Mouse (Mus musculus) MEL (cell line): Measurements from ENCODE around the gene Traf3ip2. TPM values are rescaled to one million over a fixed set of nuclear protein-coding genes. Genes with fewer than 3 reads are reported as not detected.

Source experiments
- DNase-seq: peaks from one replicate; pipeline ENCODE4 v3.0.0; 2011; ENCODE audit warnings: low read depth, low spot score
- H3K27ac ChIP-seq: 2 replicates; pipeline ENCODE4 v1.5.1; 2012; ENCODE audit warnings: low read depth, mild to moderate bottlenecking, control low read depth, low read length, moderate library complexity; ENCODE audit not compliant: control insufficient read depth
- H3K27me3 ChIP-seq, 2 experiments: fragments of 150-350 bp in 1 of 2; sonication (generic) in 1 of 2; 2 replicates each; pipeline ENCODE4 v1.6.1; 2012; ENCODE audit warnings: low read length in 2 of 2, mild to moderate bottlenecking in 2 of 2, improper control_type of control experiment in 1 of 2, moderate library complexity in 1 of 2; ENCODE audit not compliant: insufficient read depth in 2 of 2, control insufficient read depth in 1 of 2
- H3K36me3 ChIP-seq, 2 experiments: 2 replicates each; pipeline ENCODE4 v1.6.1; 2012 to 2014; ENCODE audit warnings: low read length in 2 of 2, improper control_type of control experiment in 1 of 2, inconsistent platforms in 1 of 2, mild to moderate bottlenecking in 1 of 2; ENCODE audit not compliant: insufficient read depth in 2 of 2, control insufficient read depth in 1 of 2
- H3K4me1 ChIP-seq, 2 experiments: fragments of 150-350 bp in 1 of 2; sonication (generic) in 1 of 2; 2 replicates each; pipeline ENCODE4 v1.6.1; 2012; ENCODE audit warnings: low read length in 2 of 2, improper control_type of control experiment in 1 of 2, mild to moderate bottlenecking in 1 of 2; ENCODE audit not compliant: insufficient read depth in 2 of 2, control insufficient read depth in 1 of 2
- H3K4me3 ChIP-seq, 2 experiments: fragments of 150-350 bp in 1 of 2; sonication (generic) in 1 of 2; 2 replicates each; pipeline ENCODE4 v1.5.1; 2012; ENCODE audit warnings: low read depth in 2 of 2, low read length in 2 of 2, mild to moderate bottlenecking in 2 of 2, moderate library complexity in 2 of 2, control low read depth in 1 of 2, improper control_type of control experiment in 1 of 2; ENCODE audit not compliant: control insufficient read depth in 1 of 2, insufficient read depth in 1 of 2
- H3K79me2 ChIP-seq: 2 replicates; pipeline ENCODE4 v1.6.1; 2012; ENCODE audit warnings: mild to moderate bottlenecking, low read length, moderate library complexity; ENCODE audit not compliant: control insufficient read depth, poor library complexity, insufficient read depth
- H3K9ac ChIP-seq: 2 replicates; pipeline ENCODE4 v1.6.1; 2012; ENCODE audit warnings: low read depth, mild to moderate bottlenecking, control low read depth, low read length, moderate library complexity; ENCODE audit not compliant: control insufficient read depth, poor library complexity, severe bottlenecking
- H3K9me3 ChIP-seq: fragments of 150-350 bp; sonication (generic); replicated peaks from 2 replicates; pipeline ENCODE4 v1.6.1; 2012; ENCODE audit warnings: mild to moderate bottlenecking, low read length, improper control_type of control experiment, moderate library complexity; ENCODE audit not compliant: insufficient read depth
- CTCF ChIP-seq, 3 experiments: IDR thresholded peaks in 2 of 3; conservative IDR thresholded peaks in 1 of 3; 2 replicates each; pipeline ENCODE4 v1.5.1; 2011 to 2012; ENCODE audit warnings: low read length in 3 of 3, low read depth in 2 of 3, mild to moderate bottlenecking in 2 of 3, improper control_type of control experiment in 1 of 3, inconsistent platforms in 1 of 3, mixed read lengths in 1 of 3, moderate library complexity in 1 of 3; ENCODE audit not compliant: control insufficient read depth in 1 of 3, insufficient read depth in 1 of 3, poor library complexity in 1 of 3, severe bottlenecking in 1 of 3
- ELF1 ChIP-seq: IDR thresholded peaks from 2 replicates; pipeline ENCODE4 v1.6.1; 2014; ENCODE audit warnings: low read depth, mild to moderate bottlenecking, inconsistent platforms, low read length, improper control_type of control experiment, moderate library complexity
- ETS1 ChIP-seq: IDR thresholded peaks from 2 replicates; pipeline ENCODE4 v1.6.1; 2012; ENCODE audit warnings: low read depth, mild to moderate bottlenecking, inconsistent platforms, low read length, improper control_type of control experiment, moderate library complexity
- GATA1 ChIP-seq: IDR thresholded peaks from 2 replicates; pipeline ENCODE4 v1.6.1; 2011; ENCODE audit warnings: low read depth, low read length, improper control_type of control experiment
- HCFC1 ChIP-seq: IDR thresholded peaks from 2 replicates; pipeline ENCODE4 v1.6.1; 2012; ENCODE audit warnings: low read depth, mild to moderate bottlenecking, inconsistent platforms, low read length, improper control_type of control experiment, moderate library complexity
- KAT2A ChIP-seq: conservative IDR thresholded peaks from 2 replicates; pipeline ENCODE4 v1.6.1; 2012; ENCODE audit warnings: low read depth, low read length, improper control_type of control experiment, inconsistent platforms
- MAFK ChIP-seq: IDR thresholded peaks from 2 replicates; pipeline ENCODE4 v1.6.1; 2011; ENCODE audit warnings: low read depth, mild to moderate bottlenecking, low read length, improper control_type of control experiment, borderline replicate concordance
- MAX ChIP-seq: IDR thresholded peaks from 2 replicates; pipeline ENCODE4 v1.6.1; 2011; ENCODE audit warnings: low read length, improper control_type of control experiment
- MAZ ChIP-seq: IDR thresholded peaks from 2 replicates; pipeline ENCODE4 v1.6.1; 2012; ENCODE audit warnings: low read depth, mild to moderate bottlenecking, inconsistent platforms, low read length, improper control_type of control experiment
- MXI1 ChIP-seq: IDR thresholded peaks from 2 replicates; pipeline ENCODE4 v1.6.1; 2011; ENCODE audit warnings: mild to moderate bottlenecking, low read depth, low read length, improper control_type of control experiment
- MYC ChIP-seq: IDR thresholded peaks from 2 replicates; pipeline ENCODE4 v1.6.1; 2011; ENCODE audit warnings: low read depth, mild to moderate bottlenecking, low read length, improper control_type of control experiment, moderate library complexity
- NELFE ChIP-seq: IDR thresholded peaks from 2 replicates; pipeline ENCODE4 v1.6.1; 2011; ENCODE audit warnings: low read depth, low read length, improper control_type of control experiment
- POLR2A ChIP-seq, 2 experiments: IDR thresholded peaks; 2 replicates each; pipeline ENCODE4 v1.6.1; 2011 to 2012; ENCODE audit warnings: low read length in 2 of 2, mild to moderate bottlenecking in 2 of 2, control low read depth in 1 of 2, improper control_type of control experiment in 1 of 2, low read depth in 1 of 2, moderate library complexity in 1 of 2; ENCODE audit not compliant: control insufficient read depth in 1 of 2, insufficient read depth in 1 of 2, poor library complexity in 1 of 2
- SIN3A ChIP-seq: IDR thresholded peaks from 2 replicates; pipeline ENCODE4 v1.6.1; 2012; ENCODE audit warnings: low read length, improper control_type of control experiment, inconsistent platforms
- SMC3 ChIP-seq: IDR thresholded peaks from 2 replicates; pipeline ENCODE4 v1.6.1; 2011; ENCODE audit warnings: low read depth, low read length, improper control_type of control experiment
- TAL1 ChIP-seq: IDR thresholded peaks from 2 replicates; pipeline ENCODE4 v1.6.1; 2012; ENCODE audit warnings: mild to moderate bottlenecking, inconsistent platforms, low read length, moderate library complexity, mixed read lengths
- TBP ChIP-seq: IDR thresholded peaks from 2 replicates; pipeline ENCODE4 v1.8.0; 2011; ENCODE audit warnings: low read depth, low read length, improper control_type of control experiment
- TCF12 ChIP-seq: IDR thresholded peaks from 2 replicates; pipeline ENCODE4 v1.6.1; 2014; ENCODE audit warnings: low read depth, mild to moderate bottlenecking, inconsistent platforms, low read length, improper control_type of control experiment, moderate library complexity
- UBTF ChIP-seq: IDR thresholded peaks from 2 replicates; pipeline ENCODE4 v1.6.1; 2012; ENCODE audit warnings: low read depth, mild to moderate bottlenecking, inconsistent platforms, low read length, improper control_type of control experiment, moderate library complexity, borderline replicate concordance; ENCODE audit not compliant: insufficient read depth
- USF1 ChIP-seq: IDR thresholded peaks from 2 replicates; pipeline ENCODE4 v1.6.1; 2014; ENCODE audit warnings: low read depth, mild to moderate bottlenecking, inconsistent platforms, low read length, improper control_type of control experiment, moderate library complexity
- USF2 ChIP-seq, 2 experiments: IDR thresholded peaks; 2 replicates each; pipeline ENCODE4 v1.6.1; 2011 to 2012; ENCODE audit warnings: improper control_type of control experiment in 2 of 2, low read length in 2 of 2, borderline replicate concordance in 1 of 2, inconsistent platforms in 1 of 2, low read depth in 1 of 2, mild to moderate bottlenecking in 1 of 2; ENCODE audit not compliant: insufficient read depth in 1 of 2
- ZKSCAN1 ChIP-seq: IDR thresholded peaks from 2 replicates; pipeline ENCODE4 v1.6.1; 2012; ENCODE audit warnings: low read depth, mild to moderate bottlenecking, inconsistent platforms, low read length, improper control_type of control experiment, moderate library complexity
- ZNF384 ChIP-seq: IDR thresholded peaks from 2 replicates; pipeline ENCODE4 v1.6.1; 2012; ENCODE audit warnings: low read depth, mild to moderate bottlenecking, inconsistent platforms, low read length, improper control_type of control experiment
- polyA plus RNA-seq, 2 experiments: library from polyadenylated mRNA; stranded (reverse) in 1 of 2; unstranded in 1 of 2; fragments of >175 nt in 1 of 2; fragments of >200 nt in 1 of 2; gene quantifications; 2 replicates each; pipeline versions ENCODE4 v1.2.1 to v1.2.4; 2012; ENCODE audit warnings: low replicate concordance in 2 of 2, low read depth in 1 of 2; ENCODE audit not compliant: insufficient read length in 2 of 2, insufficient read depth in 1 of 2, missing spikeins in 1 of 2
- total RNA-seq: library from RNA; depleted of rRNA; stranded (reverse); fragments of 300-350 nt; gene quantifications from 2 replicates; pipeline ENCODE4 v1.2.3, GENCODE M21; 2012

Gene Traf3ip2
- total and polyA plus RNA-seq, 3 experiments = 1.3 to 3.0 TPM; not detected in 1

GRCm38 (mm10) chr10:39674766-39675165 is 62.0 kb downstream of the Traf3ip2 start:
- no peak for TF ChIP-seq NELFE
- TF ChIP-seq, all 39 proteins: peak for 0
- H3K36me3 ChIP-seq = no peaks in the 10 kb centered on the region
- H3K4me1 ChIP-seq = no peaks in the 10 kb centered on the region
- no peaks in the 10 kb centered on the region for H3K27me3 ChIP-seq
- H3K9ac ChIP-seq = no peak overlapping the region
- H3K9me3 ChIP-seq = no peaks in the 10 kb centered on the region
- H3K4me3 ChIP-seq = no peak overlapping the region
- H3K79me2 ChIP-seq = no peaks in the 10 kb centered on the region
- H3K27ac ChIP-seq = no peak overlapping the region
- no peak for DNase-seq

- TF ChIP-seq ETS1 (no peak), KAT2A (no peak), CTCF (IDR thresholded peaks at IDR 0.05 in 2 of 3, conservative IDR thresholded peaks at IDR 0.05 in 1 of 3; ENCODE audit: control insufficient read depth in 1 of 3, insufficient read depth in 1 of 3, low read depth in 2 of 3, low read length in 3 of 3, poor library complexity in 1 of 3, severe bottlenecking in 1 of 3) (no peak), UBTF (no peak), MXI1 (no peak), TBP (no peak), POLR2A (IDR thresholded peaks at IDR 0.05; ENCODE audit: control insufficient read depth in 1 of 2, insufficient read depth in 1 of 2, low read depth in 1 of 2, low read length in 2 of 2, poor library complexity in 1 of 2) (no peak), SIN3A (no peak), MAX (no peak), ZNF384 (no peak), USF2 (IDR thresholded peaks at IDR 0.05; ENCODE audit: borderline replicate concordance in 1 of 2, insufficient read depth in 1 of 2, low read depth in 1 of 2, low read length in 2 of 2) (no peak)
- Histone ChIP-seq H3K27ac (no peak overlapping the region), H3K9ac (no peak overlapping the region), H3K79me2 (no peaks in the 10 kb centered on the region), H3K4me3 (no peak overlapping the region), H3K27me3 (no peaks in the 10 kb centered on the region), H3K36me3 (no peaks in the 10 kb centered on the region), H3K4me1 (no peaks in the 10 kb centered on the region; a peak in 1 of 4 replicates), H3K9me3 (no peaks in the 10 kb centered on the region)
- DNase-seq = no peak
Observed at GRCm38 (mm10) chr10:39678199-39678791, 65.6 kb downstream of the Traf3ip2 start.

- Histone ChIP-seq H3K27ac (no peak overlapping the region), H3K9ac (no peak overlapping the region), H3K4me1 (peaks cover 7 to 10% of the 10 kb centered on the region in 2 experiments), H3K79me2 (no peaks in the 10 kb centered on the region), H3K9me3 (no peaks in the 10 kb centered on the region)
- DNase-seq = no peak
- TF ChIP-seq GATA1 (no peak), MAZ (no peak), SMC3 (no peak), MXI1 (no peak), SIN3A (no peak), ZKSCAN1 (no peak), ELF1 (no peak), TCF12 (no peak), MAFK (no peak), NELFE (no peak), HCFC1 (no peak), USF1 (no peak), MYC (no peak), KAT2A (no peak), TAL1 (no peak)
- TF ChIP-seq, all 39 proteins: peak for 0
- Histone ChIP-seq H3K4me3 (no peak overlapping the region), H3K36me3 (peaks cover 0 to 8% of the 10 kb centered on the region in 2 experiments; a peak in 2 of 4 replicates), H3K27me3 (no peaks in the 10 kb centered on the region)
Observed at GRCm38 (mm10) chr10:39681014-39681413, 68.3 kb downstream of the Traf3ip2 start.
